Mouse (Mus musculus): ENCODE results near the gene Jak2. TPM values are rescaled to one million over a fixed set of nuclear protein-coding genes. Genes with fewer than 3 reads are reported as not detected.
A peak's percentile ranks its signal among the peaks of the same experiment; 100 is the strongest.

Jak2 gene
- polyA plus RNA-seq, 1 experiment, result 7.0 TPM

- H3K27ac ChIP-seq (ENCODE audit: insufficient read depth, low read depth, low read length), result no peak overlapping the region
- no peak for DNase-seq
- no peak overlapping the region for H3K4me3 ChIP-seq (ENCODE audit: insufficient read depth, low read depth, low read length)
- H3K36me3 ChIP-seq (ENCODE audit: control insufficient read depth, insufficient read depth, low read length), result peaks cover 7% of the 10 kb centered on the region; the same call in 1 of the 2 replicates
- H3K27me3 ChIP-seq (replicated peaks; ENCODE audit: control insufficient read depth, insufficient read depth, low read length), result no peaks in the 10 kb centered on the region
- TF ChIP-seq CTCF (conservative IDR thresholded peaks at IDR 0.05; ENCODE audit: insufficient read depth, insufficient read length, low read depth, low read length) (no peak), POLR2A (IDR thresholded peaks at IDR 0.05; ENCODE audit: low read depth, low read length) (no peak)
- WGBS, result 90% methylated on average over 6 of the region's 6 CpGs
- H3K4me1 ChIP-seq (ENCODE audit: control insufficient read depth, insufficient read depth, low read length), result no peaks in the 10 kb centered on the region; the same call in 1 of the 2 replicates
Observed at GRCm38 (mm10) chr19:29278944-29279587, 27.4 kb downstream of the Jak2 start.

GRCm38 (mm10) chr19:29285451-29285869 is 33.8 kb downstream of the Jak2 start:
- Histone ChIP-seq H3K27ac (ENCODE audit: insufficient read depth, low read depth, low read length) (no peak overlapping the region), H3K4me1 (ENCODE audit: control insufficient read depth, insufficient read depth, low read length) (peaks cover 7% of the 10 kb centered on the region; the same call in 1 of the 2 replicates), H3K36me3 (ENCODE audit: control insufficient read depth, insufficient read depth, low read length) (no peaks in the 10 kb centered on the region; the same call in 1 of the 2 replicates), H3K27me3 (replicated peaks; ENCODE audit: control insufficient read depth, insufficient read depth, low read length) (no peaks in the 10 kb centered on the region), H3K4me3 (ENCODE audit: insufficient read depth, low read depth, low read length) (no peak overlapping the region)
- peak; percentile 72 for DNase-seq
- TF ChIP-seq POLR2A (IDR thresholded peaks at IDR 0.05; ENCODE audit: low read depth, low read length), result no peak
- TF ChIP-seq CTCF (conservative IDR thresholded peaks at IDR 0.05; ENCODE audit: insufficient read depth, insufficient read length, low read depth, low read length), result no peak
- 41% methylated on average over 7 of the region's 7 CpGs for WGBS

DNA sequence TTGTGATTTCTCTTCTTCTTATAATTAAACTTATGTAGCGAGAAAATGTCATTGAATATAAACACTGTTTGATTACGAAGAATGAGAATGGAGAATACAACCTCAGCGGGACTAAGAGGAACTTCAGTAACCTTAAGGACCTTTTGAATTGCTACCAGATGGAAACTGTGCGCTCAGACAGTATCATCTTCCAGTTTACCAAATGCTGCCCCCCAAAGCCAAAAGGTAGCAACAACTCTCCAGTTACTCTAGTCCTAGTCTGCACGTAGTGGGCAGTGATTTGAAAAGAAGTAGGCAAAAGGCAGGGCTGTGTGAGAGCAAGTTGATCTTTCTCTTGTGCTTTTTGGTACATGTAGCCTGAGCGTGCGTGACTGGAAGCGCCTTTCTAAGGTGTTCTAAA is 36.2 kb downstream of the Jak2 start:
- H3K4me3 ChIP-seq (ENCODE audit: insufficient read depth, low read depth, low read length), result no peak overlapping the region
- H3K4me1 ChIP-seq (ENCODE audit: control insufficient read depth, insufficient read depth, low read length), result peaks cover 7% of the 10 kb centered on the region; the same call in 1 of the 2 replicates
- H3K27ac ChIP-seq (ENCODE audit: insufficient read depth, low read depth, low read length), result no peak overlapping the region
- TF ChIP-seq CTCF (conservative IDR thresholded peaks at IDR 0.05; ENCODE audit: insufficient read depth, insufficient read length, low read depth, low read length) (no peak), POLR2A (IDR thresholded peaks at IDR 0.05; ENCODE audit: low read depth, low read length) (no peak)
- no peaks in the 10 kb centered on the region; the same call in 1 of the 2 replicates for H3K36me3 ChIP-seq (ENCODE audit: control insufficient read depth, insufficient read depth, low read length)
- no peak for DNase-seq
- no peaks in the 10 kb centered on the region for H3K27me3 ChIP-seq (replicated peaks; ENCODE audit: control insufficient read depth, insufficient read depth, low read length)
- WGBS, result 82% methylated on average over 8 of the region's 8 CpGs

GRCm38 (mm10) chr19:29291532-29291931 is 39.9 kb downstream of the Jak2 start:
- TF ChIP-seq CTCF (conservative IDR thresholded peaks at IDR 0.05; ENCODE audit: insufficient read depth, insufficient read length, low read depth, low read length) (no peak), POLR2A (IDR thresholded peaks at IDR 0.05; ENCODE audit: low read depth, low read length) (no peak)
- Histone ChIP-seq H3K27me3 (replicated peaks; ENCODE audit: control insufficient read depth, insufficient read depth, low read length) (no peaks in the 10 kb centered on the region), H3K4me1 (ENCODE audit: control insufficient read depth, insufficient read depth, low read length) (no peaks in the 10 kb centered on the region), H3K36me3 (ENCODE audit: control insufficient read depth, insufficient read depth, low read length) (peaks cover 2% of the 10 kb centered on the region; the same call in 1 of the 2 replicates), H3K27ac (ENCODE audit: insufficient read depth, low read depth, low read length) (no peak overlapping the region), H3K4me3 (ENCODE audit: insufficient read depth, low read depth, low read length) (no peak overlapping the region)
- 75% methylated on average over 14 of the region's 14 CpGs for WGBS
- DNase-seq, result no peak

DNA sequence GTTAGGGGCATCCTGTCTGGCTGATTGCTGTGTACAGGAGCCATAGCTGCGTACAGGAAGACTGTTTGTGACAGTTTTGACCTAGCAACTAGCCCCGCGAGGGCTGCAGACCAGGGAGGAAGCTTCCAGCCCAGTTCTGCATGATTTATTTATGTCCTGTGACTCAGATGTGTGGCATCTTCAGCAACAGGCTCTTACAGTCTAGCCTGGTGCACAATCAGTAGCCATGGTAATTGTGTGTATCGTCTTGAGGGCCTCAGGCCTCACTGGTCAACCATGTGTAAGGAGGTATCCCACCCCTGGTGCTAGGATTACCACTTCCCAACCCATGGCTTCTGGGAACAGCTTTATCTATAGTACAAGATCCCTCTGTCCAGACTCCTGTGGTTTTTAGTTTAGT is 40.9 kb downstream of the Jak2 start:
- WGBS, result 60% methylated on average over 4 of the region's 4 CpGs
- no peaks in the 10 kb centered on the region for H3K4me1 ChIP-seq (ENCODE audit: control insufficient read depth, insufficient read depth, low read length)
- peaks cover 2% of the 10 kb centered on the region; the same call in 1 of the 2 replicates for H3K36me3 ChIP-seq (ENCODE audit: control insufficient read depth, insufficient read depth, low read length)
- H3K27ac ChIP-seq (ENCODE audit: insufficient read depth, low read depth, low read length), result no peak overlapping the region
- DNase-seq, result no peak
- no peaks in the 10 kb centered on the region for H3K27me3 ChIP-seq (replicated peaks; ENCODE audit: control insufficient read depth, insufficient read depth, low read length)
- H3K4me3 ChIP-seq (ENCODE audit: insufficient read depth, low read depth, low read length), result no peak overlapping the region
- TF ChIP-seq POLR2A (IDR thresholded peaks at IDR 0.05; ENCODE audit: low read depth, low read length) (no peak), CTCF (conservative IDR thresholded peaks at IDR 0.05; ENCODE audit: insufficient read depth, insufficient read length, low read depth, low read length) (no peak)

- H3K36me3 ChIP-seq (ENCODE audit: control insufficient read depth, insufficient read depth, low read length), result peaks cover 5% of the 10 kb centered on the region
- DNase-seq, result no peak
- WGBS, result 45% methylated on average over 2 of the region's 2 CpGs
Observed at GRCm38 (mm10) chr19:29294756-29295155, 43.1 kb downstream of the Jak2 start.

DNA sequence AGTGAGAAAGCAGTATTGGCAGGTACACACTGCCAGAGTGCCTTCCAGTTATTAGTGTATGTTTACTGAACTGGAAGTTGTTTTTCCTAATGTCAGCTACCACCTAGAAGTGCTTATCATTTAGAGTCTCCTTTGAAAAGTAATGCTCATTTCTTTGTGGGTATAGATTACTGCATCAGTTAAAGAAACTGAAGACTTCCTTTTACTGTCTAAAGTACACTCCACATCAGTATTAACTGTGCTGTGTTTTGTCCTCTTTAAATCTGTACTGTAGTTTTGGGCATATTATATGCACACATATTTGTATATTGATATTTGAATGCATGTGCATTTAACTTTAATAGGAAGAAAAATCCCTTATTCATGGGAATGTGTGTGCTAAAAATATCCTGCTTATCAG is 44.5 kb downstream of the Jak2 start:
- Histone ChIP-seq H3K27ac (ENCODE audit: insufficient read depth, low read depth, low read length) (no peak overlapping the region), H3K27me3 (replicated peaks; ENCODE audit: control insufficient read depth, insufficient read depth, low read length) (no peaks in the 10 kb centered on the region), H3K4me1 (ENCODE audit: control insufficient read depth, insufficient read depth, low read length) (no peaks in the 10 kb centered on the region), H3K4me3 (ENCODE audit: insufficient read depth, low read depth, low read length) (no peak overlapping the region), H3K36me3 (ENCODE audit: control insufficient read depth, insufficient read depth, low read length) (peaks cover 10% of the 10 kb centered on the region)
- no peak for DNase-seq
- no peak for TF ChIP-seq POLR2A (IDR thresholded peaks at IDR 0.05; ENCODE audit: low read depth, low read length)
- no peak for TF ChIP-seq CTCF (conservative IDR thresholded peaks at IDR 0.05; ENCODE audit: insufficient read depth, insufficient read length, low read depth, low read length)

More at GRCm38 (mm10) chr19:29294756-29295155, 43.1 kb downstream of the Jak2 start:
- no peak overlapping the region for H3K4me3 ChIP-seq (ENCODE audit: insufficient read depth, low read depth, low read length)
- TF ChIP-seq CTCF (conservative IDR thresholded peaks at IDR 0.05; ENCODE audit: insufficient read depth, insufficient read length, low read depth, low read length), result no peak
- no peak for TF ChIP-seq POLR2A (IDR thresholded peaks at IDR 0.05; ENCODE audit: low read depth, low read length)
- no peaks in the 10 kb centered on the region for H3K27me3 ChIP-seq (replicated peaks; ENCODE audit: control insufficient read depth, insufficient read depth, low read length)
- H3K27ac ChIP-seq (ENCODE audit: insufficient read depth, low read depth, low read length), result no peak overlapping the region
- no peaks in the 10 kb centered on the region for H3K4me1 ChIP-seq (ENCODE audit: control insufficient read depth, insufficient read depth, low read length)

All from kidney, adult 2 months (tissue).